Mouse (Mus musculus) frontal cortex, postnatal 10 days (tissue): Measurements from ENCODE around the gene Gdpd4.

ENCODE experiments used
- DNase-seq, 2 experiments: peaks; one replicate each; pipeline ENCODE4 v3.0.0; 2022; ENCODE audit warnings: low spot score in 2 of 2, mixed read lengths in 1 of 2

Gdpd4 gene

GRCm38 (mm10) chr7:98085314-98085713 is 165.6 kb downstream of the Gdpd4 start:
- no peak for DNase-seq

GRCm38 (mm10) chr7:98086346-98086745 is 166.6 kb downstream of the Gdpd4 start:
- no peak for DNase-seq

GRCm38 (mm10) chr7:98095852-98096251 is 176.1 kb downstream of the Gdpd4 start:
- no peak for DNase-seq

- no peak for DNase-seq
Observed at GRCm38 (mm10) chr7:98097557-98097956, 177.8 kb downstream of the Gdpd4 start.
